Mouse (Mus musculus): Measurements from ENCODE around the gene Lcor.
A peak's percentile ranks its signal among the peaks of the same experiment; 100 is the strongest.

The Lcor gene

DNA sequence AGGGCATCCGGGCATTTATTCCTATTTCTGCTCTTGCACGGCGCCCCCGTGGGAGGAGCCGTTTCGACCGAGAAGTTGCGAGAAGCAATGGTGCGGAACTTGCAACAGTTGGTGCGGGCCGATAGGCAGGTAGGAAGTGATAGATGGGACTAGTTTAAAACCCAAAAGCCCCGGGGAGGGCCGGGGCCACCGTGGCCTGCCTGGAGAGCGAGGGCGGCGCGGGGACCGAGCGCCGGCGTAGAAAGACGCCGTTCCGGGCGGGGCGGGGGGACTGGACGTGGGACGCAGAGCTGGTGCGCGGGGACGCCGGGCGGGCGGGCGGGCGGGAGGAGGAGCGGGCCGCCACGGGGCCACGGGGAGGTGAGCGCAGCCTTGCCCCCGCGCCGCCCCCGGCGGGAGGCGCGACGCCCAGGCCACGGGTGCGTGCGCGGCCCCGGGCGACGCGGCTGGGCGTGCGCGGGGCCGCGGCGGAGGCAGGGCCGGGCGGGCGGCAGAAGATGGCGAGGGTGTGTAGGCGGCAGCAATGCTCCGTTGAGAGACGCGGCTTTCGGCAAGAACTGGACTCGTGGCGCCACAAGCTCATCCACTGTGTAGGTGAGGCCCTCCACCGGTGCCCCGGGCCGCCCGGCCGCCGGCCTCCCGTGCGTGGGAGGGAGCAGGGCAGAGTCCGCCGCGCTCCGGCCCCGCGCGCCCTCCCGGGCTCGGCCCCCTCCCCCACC is at the start of gene Lcor:
TSS of gene Lcor (plus strand) at position 448 of the 719 bp plus-strand sequence.
- DNase-seq (ENCODE audit: low read depth, low spot score), result peak; percentile 64

DNA sequence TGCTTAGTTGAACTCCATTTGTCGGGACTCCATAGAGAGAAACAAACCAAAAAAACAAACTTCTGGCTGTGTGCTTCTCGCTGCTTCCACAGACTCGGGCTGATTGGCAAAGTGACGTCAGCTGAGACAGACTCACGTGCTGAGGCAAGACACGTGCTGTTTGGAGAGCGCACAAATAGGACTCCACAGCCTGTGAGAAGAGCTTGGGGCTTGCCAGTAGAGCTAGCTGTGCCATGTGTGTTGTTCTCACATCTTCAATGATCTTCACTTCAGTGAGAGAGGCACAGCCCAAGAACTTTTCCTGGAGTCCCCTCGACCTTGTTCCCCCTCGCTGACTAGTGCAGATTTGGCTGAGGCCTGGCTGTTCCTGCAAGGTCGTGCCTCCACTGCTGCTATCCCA is 47.1 kb upstream of the Lcor start:
- no peak for DNase-seq (ENCODE audit: low read depth, low spot score)

DNA sequence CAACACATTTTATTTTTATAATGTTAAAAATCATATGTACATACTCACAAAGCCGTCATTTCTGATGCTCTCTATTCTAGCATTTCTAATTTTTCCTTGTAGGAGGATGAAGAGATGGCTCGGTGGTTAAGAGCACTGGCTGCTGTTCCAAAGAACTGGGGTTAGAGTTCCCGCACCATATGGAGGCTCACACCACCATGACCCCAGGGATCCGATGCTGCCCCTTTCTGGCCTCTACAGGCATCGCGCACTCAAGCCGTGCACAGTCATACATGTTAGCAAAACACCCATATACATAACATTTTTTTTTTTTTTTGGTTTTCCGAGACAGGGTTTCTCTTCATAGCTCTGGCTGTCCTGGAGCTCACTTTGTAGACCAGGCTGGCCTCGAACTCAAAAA is 46.0 kb upstream of the Lcor start:
- DNase-seq (ENCODE audit: low read depth, low spot score), result no peak

DNA sequence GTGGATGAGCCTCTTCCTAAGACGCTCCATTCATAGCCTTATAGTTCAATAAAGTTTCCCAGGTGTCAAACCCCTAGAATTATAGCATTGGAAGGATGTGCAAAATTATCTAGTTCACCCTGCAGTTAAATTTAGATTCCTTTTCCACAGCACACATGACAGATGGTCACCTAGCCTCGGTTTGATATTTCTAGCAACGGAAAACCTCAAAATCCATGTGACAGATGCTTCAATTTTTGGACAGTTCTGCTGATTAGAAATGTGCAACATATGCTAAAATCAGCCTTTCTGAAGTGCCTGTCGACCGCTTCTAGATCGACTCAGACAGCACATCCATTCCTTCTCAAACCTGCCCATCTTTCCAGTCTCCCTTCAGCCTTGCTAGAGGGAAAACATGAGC is 43.5 kb upstream of the Lcor start:
- peak; percentile 20 for DNase-seq (ENCODE audit: low read depth, low spot score)

DNA sequence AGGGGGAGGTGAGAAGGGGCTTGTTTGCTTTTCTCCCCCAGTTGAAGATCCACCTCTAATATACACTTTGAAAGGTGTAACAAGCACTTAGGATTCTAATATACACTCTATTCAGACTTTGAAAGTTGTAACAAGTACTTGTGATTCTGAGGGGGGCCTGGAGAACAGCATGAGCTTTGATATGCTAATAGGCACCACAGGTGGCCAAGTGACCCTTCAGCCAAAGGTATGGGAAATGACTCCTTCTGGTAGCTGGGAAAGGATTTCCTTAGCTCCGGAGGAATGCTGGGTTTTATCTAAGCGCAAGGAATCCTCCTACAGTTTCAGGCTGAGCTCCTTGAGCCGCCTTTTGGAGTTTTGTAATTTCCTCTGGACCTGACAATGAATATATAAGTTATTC is 41.0 kb upstream of the Lcor start:
- DNase-seq (ENCODE audit: low read depth, low spot score), result no peak

DNA sequence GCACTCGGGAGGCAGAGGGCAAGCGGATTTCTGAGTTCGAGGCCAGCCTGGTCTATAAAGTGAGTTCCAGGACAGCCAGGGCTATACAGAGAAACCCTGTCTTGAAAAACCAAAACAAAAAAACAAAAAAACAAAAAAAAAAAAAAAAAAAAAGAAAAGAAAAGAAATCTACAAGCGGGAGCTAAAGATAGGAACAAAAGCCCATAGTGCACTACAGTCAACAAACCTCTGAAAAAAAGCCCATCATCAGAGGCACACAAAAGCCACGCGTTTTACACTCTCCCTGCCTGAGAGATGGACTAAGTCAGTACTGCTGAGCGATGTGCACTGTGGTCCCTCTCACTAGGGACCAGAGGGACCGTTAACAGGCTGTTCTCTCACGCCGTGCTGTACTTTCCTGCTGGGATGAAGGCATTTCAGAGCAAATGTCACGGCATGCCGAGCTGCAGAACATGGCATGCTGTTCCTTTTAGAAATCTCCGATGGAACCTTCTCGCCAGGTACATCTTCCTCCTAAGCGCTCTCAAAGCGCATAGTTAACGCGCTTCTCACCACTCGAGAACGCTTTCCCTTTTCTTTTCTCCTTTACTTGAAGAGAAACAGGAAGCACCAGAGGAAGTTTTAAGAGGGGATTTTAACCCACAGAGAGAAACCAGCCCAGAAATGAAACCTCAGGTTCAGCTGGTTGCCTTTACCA is 40.4 kb upstream of the Lcor start:
- no peak for DNase-seq (ENCODE audit: low read depth, low spot score)

DNA sequence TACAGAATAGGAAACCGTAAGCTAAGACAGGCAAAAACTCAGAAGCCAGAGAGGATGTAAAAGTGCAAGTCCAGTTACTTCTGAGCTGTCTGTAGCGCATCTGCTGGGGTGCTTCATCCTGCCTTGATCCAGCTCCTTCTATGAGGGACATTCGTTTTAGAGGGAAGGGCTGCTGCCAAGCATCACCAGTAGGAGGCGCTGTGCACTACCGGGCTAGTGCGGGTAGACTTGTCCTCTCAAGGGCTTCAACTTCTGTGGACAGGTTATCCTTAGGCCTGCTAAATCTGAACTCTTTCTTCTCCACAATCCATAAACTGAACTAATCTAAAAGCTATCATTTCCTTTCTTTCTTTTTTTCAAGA is 39.8 kb upstream of the Lcor start:
- no peak for DNase-seq (ENCODE audit: low read depth, low spot score)

DNA sequence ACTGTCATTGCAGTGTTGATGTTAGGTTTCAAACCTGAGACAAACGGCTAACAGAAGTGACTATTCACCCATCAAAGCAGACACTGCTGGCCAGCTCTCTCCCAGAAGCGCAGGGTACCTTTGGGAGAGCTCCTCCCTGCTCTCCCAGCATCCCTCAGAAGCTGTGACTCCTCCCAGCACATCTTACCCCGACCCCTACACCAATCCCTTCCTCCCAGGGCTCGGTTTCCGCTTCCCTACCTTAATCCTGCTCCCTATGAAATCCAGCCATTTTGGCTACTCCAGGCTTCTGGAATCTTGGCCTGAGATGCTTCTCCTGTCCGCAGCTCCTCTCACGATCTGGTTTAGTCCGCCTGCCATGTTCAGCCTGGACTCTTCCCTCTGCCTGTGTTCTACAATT is 37.9 kb upstream of the Lcor start:
- DNase-seq (ENCODE audit: low read depth, low spot score), result no peak

DNA sequence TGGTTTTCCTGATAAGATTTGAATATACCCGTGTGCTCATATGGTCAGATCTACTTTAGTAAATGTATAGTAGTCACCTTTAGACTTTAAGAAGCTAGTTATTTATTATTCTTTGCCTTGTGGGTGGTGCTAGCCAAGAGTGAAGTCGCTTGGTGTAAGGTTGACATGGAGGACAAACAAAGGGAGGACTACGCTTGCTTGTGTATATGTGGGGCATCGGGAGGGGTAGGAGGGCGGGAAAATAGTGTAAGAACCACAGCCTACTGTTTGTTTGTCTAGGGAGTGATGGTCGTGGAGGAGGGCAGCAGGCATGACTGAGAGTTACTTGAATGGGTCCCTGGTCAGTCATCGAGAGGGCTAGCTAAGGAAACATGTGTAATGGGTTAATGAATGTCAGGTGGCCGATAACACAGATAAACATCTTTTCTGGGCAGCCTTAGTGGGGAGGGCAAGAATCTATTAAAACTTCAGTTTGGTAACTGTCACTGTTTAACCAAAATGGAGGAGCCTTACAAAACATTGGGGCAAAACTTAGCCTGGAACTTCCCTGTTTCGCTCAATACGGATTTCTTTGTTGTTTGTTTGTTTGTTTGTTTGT is 37.3 kb upstream of the Lcor start:
- DNase-seq (ENCODE audit: low read depth, low spot score), result no peak

DNA sequence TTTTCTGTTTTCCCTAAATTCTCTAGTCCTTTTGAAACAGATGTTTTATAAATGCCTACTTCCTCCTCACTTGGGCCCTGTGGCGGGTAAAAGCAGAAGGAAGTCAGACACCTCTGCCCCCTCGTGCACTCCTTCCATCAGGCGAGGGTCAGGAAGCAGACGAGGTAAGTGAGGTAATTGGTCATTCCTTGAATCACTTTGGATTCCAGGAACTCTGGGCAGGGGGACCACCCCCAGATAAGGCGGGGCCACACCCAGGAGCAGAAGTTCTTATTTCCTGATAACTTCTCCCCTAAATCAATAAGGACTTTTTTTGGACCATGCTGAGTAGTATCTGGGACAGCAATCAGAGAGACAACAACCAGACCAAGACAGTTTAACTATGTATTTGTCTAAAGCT is 36.7 kb upstream of the Lcor start:
- DNase-seq (ENCODE audit: low read depth, low spot score), result no peak

DNA sequence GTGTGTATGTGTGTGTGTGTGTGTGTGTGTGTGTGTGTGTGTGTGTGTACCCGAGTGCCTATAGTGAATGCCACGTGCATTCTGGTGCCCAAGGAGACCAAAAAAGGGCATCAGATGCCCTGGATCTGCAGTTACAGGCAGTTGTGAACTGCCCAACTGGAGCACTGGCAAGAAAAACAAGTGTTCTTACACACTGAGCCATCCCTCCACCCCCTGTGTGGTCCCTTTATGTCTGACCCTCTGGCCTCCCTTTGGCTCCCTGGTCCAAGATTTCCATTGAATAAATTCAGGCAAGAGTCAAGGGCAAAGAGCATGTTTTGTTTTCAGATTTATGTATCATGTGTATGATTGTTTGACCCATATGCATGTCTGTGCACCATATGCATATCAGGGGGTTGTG is 35.3 kb upstream of the Lcor start:
- no peak for DNase-seq (ENCODE audit: low read depth, low spot score)

DNA sequence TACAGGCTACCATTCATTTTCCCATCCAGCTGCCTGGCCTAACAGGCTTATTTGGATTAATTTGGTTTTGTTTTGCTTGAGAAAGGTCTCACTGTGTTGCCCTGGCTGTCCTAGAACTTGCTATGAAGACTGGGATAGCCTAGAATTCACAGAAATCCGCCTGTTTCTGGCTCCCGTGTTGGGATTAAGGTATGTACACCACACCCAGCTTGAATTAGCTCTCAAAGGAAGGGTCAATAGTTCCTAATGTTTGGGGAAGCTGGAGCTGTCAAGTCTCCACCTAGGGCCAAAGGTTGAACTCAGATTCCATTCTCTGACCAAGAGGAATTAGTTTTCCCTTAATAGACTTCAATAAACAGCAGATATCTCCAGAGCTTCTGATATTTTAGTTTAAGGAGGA is 34.7 kb upstream of the Lcor start:
- DNase-seq (ENCODE audit: low read depth, low spot score), result no peak

DNA sequence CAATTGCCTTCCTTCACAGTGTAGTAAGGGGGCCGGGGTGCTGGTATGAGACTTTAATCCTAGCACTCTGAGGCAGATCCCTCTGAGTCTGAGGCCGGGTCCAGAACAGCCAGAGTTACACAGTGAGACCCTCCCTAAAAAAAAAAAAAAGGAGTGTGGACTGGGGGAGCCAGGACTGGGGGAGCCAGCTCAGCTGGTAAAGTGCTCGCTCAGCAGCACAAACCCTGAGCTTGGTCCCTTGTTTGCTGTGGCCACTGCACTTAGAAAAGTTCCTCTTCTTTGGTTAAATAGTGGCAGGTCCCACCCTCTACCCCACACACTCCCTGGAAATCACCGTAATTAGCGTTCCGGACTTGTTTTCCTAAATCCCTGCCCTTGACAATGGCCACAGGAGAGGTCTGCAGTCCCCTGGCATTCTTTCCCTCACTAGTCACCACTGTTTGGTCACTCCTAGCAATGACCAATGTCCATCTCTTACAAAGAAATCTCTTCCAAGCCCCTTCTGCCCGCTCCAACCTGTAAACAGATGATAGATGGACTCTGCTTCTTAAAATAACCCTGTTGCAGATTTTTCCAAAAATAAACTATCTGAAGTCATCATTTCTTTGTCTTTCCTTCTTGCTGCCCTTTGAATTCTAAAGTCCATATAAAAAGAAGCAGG is 32.9 kb upstream of the Lcor start:
- no peak for DNase-seq (ENCODE audit: low read depth, low spot score)

DNA sequence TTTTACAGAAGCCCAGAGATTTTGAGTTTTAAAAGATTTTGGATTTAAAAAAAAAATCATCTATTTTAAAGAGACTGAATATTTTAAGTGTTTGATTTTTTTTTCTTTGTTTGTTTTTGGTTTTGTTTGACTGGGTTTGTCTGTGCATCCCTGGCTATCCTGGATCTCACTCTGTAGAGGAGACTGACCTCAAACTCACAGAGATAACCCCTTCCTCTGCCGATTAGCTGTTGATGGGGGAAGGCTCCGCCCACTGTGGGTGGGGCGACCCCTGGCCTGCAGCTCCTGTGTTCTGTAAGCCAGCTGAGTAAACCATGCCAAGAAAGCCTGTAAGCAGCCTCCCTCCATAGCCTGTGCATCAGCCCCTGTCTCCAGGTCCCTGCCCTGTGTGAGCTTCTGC is 30.3 kb upstream of the Lcor start:
- DNase-seq (ENCODE audit: low read depth, low spot score), result no peak

DNA sequence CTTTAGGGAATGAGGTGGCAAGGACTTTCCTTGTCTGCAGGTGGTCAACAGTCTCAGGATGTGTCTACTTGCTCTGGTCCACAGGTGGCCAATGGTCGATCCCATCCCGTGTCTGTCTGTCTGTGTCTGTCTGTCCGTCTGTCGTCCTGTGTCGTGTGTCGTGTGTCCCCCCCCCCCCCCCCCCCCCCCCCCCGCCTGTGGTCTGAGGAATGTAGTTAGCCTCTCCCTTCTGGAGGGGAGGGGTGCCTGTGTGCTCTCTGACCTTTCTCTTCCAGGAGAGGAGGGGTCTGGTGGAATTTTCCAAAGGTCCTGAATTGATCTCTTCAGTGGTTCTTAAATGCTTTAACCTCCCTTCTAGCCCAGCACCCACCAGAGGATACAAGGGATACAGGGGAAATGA is 27.8 kb upstream of the Lcor start:
- no peak for DNase-seq (ENCODE audit: low read depth, low spot score)

DNA sequence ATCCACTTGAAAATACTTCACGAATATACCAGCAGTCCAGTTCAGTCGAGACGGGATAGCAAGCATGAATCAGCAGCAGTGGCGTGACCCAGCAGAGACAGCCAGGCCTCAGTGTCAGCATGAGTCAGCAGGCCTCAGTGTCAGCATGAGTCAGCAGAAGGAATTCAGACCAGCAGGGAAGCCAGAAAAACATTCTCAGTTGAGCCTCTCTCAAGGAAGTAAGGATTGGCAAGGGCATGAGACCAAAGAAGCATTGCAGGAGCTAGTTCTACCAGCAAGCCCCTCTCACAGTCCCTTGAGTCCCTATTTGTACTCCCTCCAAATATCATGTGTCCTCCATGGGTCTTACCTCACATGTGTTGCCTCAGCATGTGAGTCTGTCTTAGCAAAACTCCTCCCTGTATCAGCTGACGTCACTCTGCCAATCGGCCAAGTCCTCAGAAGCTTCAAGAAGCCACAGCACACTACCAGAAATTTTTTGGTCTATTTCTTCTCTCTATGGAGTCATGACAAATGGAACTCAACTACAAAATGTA is 27.3 kb upstream of the Lcor start:
- no peak for DNase-seq (ENCODE audit: low read depth, low spot score)

DNA sequence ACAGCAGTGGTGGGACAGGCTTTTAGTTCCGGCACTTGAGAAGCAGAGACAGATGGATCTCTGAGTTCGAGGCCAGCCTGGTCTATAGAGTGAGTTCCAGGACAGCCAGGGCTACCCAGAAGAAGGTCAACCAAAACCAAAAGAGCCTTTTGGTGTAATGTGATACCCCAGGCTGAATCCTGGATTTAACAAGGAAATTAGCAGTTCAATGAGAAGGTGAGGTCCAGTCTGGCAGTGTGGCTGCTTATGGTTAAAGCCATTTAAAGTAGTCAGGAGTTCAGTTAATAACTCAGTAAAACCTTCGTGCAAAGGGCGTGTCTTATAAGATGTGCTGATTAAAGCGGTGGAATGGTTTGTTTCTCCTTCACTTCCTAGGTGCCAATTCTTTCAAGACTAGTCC is 25.3 kb upstream of the Lcor start:
- DNase-seq (ENCODE audit: low read depth, low spot score), result no peak

DNA sequence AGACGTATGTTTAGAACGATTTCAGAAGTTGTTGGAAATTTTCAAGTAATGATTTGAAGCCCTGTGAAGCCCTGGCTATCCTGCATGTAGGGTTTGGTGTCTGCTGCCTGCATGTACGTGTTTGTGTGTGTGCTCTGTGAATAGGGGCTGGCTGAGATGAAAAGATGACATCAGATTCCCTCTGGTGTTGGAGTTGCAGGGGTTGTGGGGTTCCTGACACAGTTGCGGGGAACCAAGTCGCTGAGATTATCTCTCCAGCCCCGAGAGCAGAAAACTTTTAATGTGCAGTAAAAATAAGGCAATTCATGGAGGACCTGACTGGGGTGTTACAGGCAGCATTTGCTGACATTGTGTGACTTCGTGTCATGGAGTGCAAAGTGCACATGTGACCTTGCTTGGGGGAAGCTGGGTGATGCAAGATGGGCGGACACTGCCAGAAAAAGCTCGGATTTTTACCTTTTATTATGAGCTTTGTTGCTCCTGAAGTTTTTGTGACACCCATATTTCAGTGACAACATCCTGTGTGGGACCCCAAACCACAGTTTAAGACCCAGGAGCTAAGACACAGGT is 20.2 kb upstream of the Lcor start:
- no peak for DNase-seq (ENCODE audit: low read depth, low spot score)

DNA sequence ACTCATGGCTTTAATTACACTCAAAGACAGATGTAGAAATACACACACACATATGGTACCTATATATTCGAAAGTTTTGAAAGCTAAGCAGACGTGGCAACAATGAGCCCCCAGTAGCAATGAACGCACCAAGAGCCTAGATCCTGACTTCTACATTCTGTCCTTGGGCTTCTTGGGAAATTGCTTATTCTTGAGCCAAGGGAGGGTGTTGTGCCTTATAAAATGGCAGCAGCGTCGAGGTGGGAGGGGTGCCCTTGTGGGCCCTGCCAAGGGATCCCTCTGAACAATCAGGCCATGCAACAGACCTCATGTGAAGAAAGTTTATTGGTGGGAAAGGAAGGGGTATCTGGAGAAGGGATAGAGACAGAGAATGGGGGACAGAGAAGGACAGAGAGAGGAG is 18.6 kb upstream of the Lcor start:
- DNase-seq (ENCODE audit: low read depth, low spot score), result no peak

DNA sequence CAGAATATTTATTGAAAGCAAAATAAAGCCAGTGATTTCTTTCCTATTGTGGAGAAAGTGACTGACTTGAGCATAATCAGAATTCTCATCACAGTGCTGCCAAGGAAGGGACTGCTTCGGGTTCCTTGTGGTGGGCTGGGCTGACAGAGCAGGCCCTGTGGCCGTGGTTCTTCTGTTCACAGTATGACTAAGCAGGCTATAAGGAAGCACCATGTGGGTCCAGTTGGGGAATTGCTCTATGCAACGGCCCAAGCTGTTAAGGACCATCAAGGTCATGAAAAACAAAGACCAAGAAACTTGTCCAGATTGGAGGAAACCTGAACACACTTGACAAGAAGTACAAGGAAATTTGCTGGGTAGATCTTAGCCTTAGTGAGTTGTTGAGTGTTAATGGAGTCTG is 16.0 kb upstream of the Lcor start:
- DNase-seq (ENCODE audit: low read depth, low spot score), result no peak

DNA sequence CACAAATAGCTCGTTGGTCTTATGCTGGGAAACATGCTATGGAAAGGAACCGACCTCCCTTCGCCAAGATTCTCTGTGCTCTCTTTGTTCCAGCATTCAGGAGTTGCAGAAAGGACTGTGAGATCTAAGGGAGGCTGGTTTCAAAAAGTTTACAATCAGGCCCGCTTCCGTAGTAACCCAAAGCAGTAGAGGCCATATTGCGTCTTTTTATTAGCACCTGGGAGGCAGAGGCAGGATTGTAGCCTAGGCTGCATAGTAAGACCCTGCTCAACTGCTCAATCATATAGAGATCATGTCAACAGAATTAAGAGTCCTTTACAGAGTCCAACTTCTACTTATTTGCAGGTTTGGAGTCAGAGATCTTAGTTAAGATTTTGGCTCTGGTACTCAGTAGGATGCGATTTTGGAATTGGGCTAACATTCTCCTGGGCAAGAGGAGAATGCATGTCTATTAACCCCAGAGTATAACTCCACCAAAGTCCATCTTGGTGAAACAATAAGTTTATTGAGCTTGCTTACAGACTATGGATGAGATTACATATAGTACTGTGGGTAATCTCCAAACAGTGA is 8.8 kb upstream of the Lcor start:
- no peak for DNase-seq (ENCODE audit: low read depth, low spot score)

DNA sequence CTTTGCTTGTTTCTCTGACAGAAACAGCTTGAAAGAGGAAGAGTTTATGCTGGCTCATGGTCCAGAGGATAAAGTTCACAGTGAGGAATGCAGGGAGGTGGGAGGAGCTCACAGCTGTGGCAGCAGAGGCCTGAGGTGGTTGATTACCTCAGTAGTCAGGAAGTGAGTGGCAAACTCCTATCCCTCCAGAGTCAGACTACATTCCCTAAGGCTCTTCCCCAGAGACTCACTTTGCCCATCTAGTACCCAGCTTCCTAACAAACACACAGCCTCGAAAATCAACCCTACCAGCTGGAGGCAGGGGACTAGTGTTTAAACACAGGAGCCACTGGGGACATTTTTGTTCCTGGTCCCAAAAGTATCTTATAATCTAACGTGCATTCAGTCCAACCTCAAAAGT is 7.5 kb upstream of the Lcor start:
- DNase-seq (ENCODE audit: low read depth, low spot score), result no peak
